Mouse (Mus musculus): Measurements from ENCODE around the gene Chrm5.
"Not testable (repeated sequence)": the region's sequence is repeated elsewhere in the genome, so short reads cannot be mapped to it uniquely, and the experiment has no call there.

Chrm5 gene

DNA sequence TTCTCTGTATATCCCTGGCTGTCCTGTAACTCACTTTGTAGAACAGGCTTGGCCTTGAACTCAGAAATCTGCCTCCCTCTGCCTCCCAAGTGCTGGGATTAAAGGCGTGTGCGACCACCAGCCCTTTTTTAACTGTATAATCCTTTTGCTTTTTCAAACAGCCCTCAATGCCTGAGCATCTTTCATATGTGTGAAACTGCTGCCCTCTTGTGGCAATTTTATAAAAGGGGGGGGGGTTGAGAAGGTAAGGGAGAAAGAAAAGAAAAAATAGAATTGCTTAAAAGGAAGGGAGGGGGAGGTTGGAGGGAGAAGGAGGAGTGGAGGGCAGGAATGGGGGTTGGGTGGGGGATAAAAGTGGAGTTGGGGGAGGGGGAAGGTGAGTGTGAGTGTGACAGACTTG lies 995 bp upstream of the Chrm5 start:
- no peak for DNase-seq (ENCODE audit: low spot score)

DNA sequence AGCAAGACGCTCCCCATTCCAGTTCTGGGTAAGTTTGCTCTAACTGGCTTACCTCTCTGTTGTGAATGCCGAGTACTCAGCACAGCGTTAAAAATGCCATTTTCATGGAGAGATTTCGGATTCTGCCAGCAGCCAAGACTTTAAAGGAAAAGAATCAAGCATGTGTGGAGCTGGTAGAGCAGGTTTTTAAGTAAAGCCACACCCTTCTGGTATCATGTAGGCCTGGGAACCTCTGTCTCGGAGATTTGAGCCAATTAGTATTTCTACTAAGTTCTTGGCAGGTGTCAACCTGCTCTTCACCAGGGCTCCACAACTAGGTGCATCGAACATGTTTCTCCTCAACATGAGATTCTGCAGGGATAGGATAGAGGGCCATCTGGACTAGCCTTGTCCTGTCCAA lies 4.0 kb downstream of the Chrm5 start:
- no peak for DNase-seq (ENCODE audit: low spot score)

DNA sequence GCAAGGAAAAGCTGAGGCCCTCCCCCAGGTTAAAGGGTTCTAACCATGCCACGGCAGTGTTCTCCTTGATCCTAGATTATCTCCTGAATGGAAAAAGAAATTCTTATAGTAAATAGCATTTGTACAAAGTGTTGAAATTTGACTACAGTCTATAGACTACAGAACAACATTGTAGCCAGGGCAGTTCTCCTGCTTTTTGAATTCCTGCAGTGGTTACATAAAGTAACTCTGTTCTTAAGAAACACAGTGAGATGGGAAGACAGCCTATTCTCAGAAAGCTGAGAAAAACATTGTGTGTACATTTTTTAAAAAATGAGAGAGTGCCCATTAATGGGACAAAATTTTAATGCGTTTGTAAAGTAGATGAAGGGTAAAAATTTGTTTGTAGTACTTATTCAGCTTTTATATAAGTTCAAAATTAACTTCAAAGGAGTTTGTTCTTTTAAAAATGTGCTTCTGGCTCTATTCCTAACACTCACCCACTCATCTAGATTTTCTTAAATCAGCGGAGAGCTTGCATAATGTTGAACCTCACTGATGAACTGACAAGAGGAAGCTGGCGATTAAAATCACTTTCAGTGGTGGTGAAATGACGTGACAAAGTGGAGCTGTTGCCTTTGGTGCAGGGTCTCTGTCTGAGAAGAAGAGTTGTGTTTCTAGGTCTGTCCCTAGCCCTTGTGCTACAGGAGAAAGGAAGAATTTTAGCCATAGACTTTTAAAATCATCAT lies 5.4 kb downstream of the Chrm5 start:
- DNase-seq (ENCODE audit: low spot score): no peak

DNA sequence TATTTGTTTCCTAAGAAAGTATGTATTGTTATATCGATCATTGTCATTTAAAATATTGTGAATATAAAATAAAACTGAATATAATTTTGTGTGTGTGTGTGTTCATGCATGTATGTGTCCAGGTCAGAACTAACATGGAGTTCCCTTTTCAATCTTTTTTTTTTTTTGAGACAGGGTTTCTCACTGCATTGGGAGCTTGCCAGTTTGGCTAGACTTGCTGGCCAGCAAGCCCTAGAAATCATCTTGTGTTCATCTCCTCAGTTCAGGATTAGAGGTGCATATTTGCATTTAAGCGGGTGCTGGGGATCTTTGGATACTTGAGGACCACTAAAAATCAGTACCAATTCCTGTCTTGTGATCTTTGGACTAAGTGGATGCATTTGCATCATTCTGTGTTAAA lies 8.5 kb downstream of the Chrm5 start:
- no peak for DNase-seq (ENCODE audit: low spot score)

DNA sequence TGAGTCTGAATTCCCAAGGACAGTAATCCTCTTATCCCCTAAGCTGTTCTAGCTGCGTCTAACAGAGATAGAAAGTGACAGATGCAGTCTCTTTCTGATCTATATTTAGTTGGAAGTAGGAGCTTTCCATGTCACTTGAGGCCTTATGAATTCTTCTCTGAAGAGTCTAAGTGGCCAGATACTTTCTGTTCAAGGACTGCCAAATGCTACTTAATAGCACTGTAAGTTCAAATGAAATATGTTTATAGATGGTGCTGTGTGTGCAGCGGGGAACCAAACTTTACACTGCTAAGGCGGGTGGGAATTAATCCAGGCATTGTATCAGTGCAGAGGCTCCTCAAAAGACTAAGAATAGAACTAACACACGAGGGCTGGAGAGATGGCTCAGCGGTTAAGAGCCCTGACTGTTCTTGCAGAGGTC lies 9.6 kb downstream of the Chrm5 start:
- DNase-seq (ENCODE audit: low spot score): no peak

DNA sequence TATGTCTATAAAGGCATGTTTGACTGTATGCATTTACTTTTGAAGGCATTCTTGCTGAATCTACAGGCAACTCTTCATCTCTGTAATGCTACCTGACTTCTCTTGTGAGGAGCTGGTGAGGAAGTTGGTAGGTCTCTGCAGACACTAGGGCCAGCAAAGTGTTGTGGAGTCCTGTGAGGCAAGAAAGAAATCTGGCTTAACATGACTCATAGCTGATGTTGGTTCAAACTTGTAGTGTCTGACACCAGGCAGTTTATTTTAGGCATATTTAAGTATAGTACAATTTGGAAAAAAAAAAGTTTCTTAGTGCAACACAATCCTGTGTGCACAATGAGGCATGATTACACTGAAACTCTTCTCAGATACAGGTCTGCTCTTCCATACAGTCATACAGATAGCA lies 11.0 kb downstream of the Chrm5 start:
- no peak for DNase-seq (ENCODE audit: low spot score)

DNA sequence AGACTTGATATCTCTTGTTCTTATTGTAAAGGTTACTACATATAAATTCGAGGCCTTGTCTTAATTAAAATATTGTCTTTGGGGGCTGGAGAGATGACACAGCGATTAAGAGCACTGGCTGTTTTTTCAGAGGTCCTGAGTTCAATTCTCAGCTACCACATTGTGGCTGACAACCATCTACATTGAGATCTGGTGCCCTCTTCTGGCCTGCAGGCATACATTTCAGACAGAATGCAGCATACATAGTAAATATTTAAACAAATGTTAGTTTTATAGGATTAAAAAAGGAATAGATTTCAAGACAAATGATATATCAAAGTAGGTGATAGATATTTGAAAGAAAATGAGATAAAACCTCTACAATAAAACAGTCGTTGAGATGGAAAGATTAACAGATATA lies 20.0 kb downstream of the Chrm5 start:
- DNase-seq (ENCODE audit: low spot score): no peak

DNA sequence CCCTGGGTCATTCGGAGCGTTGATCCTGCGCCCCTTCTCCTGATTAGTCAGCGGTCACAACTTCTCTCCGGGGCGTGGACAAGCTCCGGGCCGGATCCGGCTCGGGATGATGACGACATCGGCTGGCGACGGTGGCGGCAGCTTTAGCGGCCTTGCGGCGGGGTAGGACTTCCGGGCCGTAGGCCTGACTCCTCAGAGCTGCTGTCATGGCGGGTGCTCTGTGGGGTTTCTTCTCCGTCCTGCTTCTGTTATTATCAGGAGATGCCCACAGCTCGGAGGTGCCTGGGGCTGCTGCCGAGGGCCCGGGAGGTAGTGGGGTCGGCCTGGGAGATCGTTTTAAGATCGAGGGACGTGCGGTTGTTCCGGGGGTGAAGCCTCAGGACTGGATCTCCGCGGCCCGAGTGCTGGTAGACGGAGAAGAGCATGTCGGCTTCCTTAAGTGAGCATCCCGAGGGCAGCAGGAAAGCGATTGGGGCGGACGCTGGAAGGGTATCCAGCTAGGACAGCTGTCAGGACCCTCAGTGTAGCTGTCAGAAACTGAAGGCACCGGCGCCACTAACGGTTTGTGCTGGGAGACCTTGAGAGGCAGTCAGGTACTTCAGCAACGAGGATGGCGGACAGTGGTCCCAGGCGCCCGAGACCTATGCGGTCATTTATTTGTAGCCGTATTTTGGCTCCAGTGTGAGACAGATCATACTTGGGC lies 25.6 kb downstream of the Chrm5 start, which contains the start of gene Emc7:
Emc7 (plus strand) TSS at position 136 of the 703 bp plus-strand sequence.
- peak; percentile 99 for DNase-seq (ENCODE audit: low spot score)

DNA sequence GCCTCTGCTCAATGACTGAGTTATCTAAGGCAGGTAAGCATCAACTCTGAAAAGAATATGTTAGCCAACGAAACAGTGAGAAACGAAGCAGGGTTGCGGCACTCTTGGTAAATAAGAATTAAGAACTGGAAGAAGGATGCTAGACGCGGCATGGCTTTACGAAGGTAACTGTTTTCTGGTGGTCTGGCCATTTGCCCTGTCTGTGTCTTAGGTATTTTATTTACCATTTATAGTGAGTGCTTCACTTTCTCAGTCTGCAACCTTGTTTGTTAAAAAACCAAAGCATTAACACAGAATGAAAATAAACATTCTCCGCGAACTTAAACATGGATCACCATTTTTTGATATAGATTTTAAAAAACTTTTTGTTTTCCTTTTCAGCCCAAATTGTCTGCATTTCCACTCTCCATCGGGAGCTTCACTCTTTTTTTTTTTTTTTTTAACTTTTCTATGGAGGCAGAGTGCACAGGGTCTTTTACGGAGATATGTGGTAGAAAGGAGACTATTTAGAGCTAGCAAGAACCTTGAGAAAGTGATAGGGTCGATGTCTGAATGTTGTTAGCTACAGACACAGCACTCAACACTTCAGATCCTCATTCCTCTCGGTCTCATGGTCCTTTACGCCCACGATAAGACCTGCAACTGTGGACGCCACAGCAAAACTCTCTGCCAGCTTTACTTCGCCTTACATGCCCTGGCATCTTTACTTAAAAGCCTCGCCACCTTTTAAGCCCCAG lies 26.3 kb downstream of the Chrm5 start:
- no peak for DNase-seq (ENCODE audit: low spot score)

DNA sequence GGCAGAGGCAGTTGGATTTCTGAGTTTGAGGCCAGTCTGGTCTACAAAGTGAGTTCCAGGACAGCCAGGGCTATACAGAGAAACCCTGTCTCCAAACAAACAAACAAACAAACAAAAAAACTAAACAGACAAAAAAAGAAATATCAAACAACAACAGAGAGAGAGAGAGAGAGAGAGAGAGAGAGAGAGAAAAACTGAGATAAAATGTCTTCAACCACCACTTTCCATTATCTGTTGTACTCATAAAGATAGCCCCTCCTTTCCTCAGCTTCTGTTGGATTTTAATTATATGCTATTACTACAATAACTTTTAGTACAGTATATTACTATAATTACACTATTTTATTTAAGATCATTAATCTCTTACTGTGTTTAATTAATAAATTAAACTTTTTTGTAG lies 28.1 kb downstream of the Chrm5 start:
- not testable (repeated sequence) for DNase-seq (ENCODE audit: low spot score)

DNA sequence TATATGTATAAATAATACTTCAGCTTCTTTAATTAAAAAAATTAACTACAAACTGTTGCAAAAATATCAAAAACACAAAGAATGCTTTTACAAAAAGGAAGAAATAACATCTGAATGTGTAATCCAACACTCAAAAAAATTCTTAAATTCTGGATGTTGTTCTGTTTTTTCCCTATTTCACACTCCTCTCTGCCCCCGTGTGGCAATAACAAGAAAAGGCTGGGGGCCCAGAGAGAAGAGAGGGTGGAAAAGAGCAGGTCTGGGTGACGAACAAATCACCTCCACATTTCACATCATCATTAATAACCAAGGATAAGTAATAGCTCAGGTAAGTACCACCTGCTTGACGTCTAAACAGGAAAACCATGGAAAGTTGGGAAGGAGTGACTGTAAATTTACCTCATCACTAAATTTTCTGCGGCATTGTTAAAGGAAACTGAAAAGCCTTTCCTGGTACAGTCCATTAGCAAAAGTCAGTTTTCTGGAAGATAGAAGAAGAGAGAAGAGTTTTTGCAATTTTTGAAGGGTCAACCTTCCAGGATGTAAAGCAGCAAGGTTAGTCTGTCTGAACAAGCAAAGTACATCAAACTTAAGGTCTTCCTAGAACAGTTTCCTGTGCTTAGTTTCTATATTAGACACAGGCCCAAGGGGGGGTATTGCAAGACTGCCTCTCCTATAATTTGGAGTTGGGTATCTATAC lies 30.8 kb downstream of the Chrm5 start:
- DNase-seq (ENCODE audit: low spot score): no peak

DNA sequence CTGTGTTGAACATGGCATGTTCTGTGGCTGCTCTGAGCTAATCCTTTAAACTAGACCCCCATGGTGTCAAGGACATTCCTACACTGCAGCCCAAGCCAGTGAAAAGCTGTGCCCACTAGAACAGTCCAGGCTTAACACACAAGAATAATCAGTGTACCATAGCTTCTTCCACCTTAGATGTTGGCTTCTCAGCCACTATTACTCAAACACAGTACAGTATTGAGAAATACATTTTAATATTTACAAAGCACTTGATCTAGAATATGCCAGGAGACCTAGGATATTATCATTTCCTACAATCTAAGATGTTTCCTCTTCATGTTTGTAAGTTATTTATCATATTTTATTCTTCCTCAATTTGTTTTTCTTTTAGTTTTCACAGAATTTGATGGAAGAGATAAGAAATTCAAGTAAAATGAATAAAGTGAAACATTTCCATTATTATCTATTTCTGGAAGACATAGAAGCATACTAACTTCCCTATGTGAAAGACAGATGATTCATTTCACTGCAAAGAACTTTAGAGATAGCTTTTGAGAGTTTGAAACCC lies 32.0 kb downstream of the Chrm5 start:
- no peak for DNase-seq (ENCODE audit: low spot score)

DNA sequence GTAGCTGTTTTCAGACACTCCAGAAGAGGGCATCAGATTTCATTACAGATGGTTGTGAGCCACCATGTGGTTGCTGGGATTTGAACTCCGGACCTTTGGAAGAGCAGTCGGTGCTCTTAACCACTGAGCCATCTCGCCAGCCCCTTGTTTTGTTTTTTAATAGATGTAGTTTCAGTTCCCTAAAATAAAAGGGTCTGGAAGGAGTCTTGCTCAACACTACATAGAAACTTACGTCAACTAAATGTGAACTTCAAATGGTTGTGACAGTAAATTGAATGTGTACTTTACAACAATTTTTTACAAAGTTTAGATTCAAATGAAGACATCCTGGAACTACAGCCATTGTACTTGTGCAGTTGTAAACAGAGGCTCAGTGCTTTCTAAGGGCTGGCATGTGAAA lies 32.5 kb downstream of the Chrm5 start:
- not testable (repeated sequence) for DNase-seq (ENCODE audit: low spot score)

DNA sequence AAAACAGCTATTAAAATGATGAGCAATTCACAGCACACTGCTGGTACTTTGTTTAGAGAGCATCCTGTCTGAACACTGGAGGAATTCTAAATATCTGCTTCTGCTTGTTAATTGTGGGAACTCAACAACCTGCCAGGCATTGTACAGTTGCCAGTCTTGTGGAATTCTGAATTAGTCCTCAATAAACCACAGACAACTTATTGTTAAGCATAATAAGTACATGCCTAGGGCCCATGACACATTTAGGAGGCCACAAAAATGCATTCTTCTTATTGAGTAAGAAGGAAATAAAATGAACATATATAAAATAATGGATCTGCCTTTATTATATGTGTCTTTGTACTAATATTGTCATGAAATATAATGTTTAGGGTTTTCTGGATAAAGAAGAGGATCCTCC lies 35.1 kb downstream of the Chrm5 start:
- no peak for DNase-seq (ENCODE audit: low spot score)

DNA sequence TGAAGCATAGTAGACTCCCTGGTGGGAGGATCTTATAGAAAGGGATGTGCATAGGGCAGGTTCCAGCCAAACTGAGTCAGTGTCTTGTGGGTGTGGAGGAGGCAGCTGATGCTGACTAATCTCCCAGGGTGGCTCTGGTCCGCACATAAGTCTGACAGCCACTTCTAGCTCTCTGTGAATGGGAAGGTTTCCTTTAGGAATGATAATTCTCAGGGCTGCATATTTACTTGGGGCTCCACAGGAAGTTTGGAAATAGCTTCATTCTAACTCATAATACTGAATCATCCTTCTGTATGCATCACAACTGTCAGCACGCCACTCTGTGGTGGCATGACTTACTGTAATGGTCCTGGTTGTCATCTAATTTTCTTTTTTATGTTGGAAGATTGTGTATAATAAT lies 37.1 kb downstream of the Chrm5 start:
- DNase-seq (ENCODE audit: low spot score): no peak

DNA sequence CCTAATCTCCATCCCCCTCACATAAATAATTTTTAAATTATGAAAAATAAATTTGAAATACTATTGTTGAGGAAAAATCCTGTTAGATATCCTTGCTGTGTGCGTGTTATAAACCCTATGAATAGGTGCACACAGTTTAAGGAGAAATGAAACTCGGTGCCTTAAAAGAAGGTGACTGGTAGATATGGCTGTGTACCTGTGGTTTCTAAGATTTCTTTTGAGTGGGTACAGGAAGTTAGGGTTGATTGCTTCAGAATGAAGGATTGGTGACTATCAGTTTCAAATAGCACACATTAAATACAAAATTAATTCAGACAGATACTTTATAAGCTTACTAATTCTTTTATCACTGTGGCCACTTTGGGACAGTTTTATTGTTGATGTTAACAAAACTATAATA lies 43.0 kb downstream of the Chrm5 start:
- no peak for DNase-seq (ENCODE audit: low spot score)

DNA sequence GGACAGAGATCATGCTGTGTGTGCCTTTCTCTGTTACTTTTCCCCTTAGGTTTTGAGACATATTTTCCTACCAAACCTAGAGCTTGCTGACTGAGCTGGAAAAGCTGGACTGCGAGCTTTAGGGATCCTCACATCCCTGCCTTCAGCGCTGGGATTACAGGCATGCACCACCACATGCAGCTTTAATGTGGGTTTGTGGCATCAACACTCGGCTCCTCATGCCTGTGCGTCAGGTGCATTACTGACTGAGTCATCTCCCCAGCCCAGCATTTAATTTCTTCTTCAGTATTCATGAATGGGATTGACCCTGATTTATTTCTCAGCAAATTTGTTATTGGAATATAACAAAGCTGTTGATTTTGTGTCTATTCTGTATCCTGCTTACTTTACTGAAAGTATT lies 44.3 kb downstream of the Chrm5 start:
- DNase-seq (ENCODE audit: low spot score): no peak

DNA sequence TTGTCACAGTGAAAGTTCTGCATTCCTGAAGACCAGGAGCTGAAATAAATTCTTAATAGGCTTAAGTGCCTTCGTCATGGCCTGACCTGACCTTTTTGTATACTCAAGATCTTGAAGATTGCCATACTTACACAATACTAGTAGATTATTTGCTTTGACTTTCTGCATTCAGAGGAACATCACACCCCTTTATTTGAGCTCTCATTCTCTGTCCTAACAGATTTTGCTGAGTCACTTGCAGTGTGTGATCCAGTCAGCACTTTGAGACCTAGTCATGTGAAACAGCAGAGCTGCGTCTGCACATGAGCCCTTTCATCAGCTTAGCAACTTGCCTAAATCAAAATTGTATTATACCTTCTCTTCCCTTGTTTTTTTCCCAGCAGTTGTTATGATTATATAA lies 47.2 kb downstream of the Chrm5 start:
- DNase-seq (ENCODE audit: low spot score): no peak

DNA sequence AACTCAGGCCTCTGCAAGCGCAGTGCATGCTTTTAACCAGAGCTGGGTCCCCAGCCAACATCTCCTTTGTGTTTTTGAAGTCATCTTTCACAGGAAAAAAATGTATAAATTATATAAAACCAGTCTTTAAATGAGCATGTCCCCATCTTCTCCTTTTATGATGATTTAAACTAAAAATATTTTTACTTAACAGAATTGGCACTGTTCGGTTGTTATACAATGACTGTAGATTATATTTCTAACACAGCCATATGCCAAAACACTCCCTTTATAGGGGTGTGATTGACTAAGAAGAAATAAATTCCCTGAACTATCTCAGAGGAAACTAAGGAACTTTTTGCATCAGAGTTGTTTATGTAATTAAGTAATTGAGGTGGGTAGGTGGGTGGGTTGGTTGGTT lies 48.0 kb downstream of the Chrm5 start:
- no peak for DNase-seq (ENCODE audit: low spot score)

DNA sequence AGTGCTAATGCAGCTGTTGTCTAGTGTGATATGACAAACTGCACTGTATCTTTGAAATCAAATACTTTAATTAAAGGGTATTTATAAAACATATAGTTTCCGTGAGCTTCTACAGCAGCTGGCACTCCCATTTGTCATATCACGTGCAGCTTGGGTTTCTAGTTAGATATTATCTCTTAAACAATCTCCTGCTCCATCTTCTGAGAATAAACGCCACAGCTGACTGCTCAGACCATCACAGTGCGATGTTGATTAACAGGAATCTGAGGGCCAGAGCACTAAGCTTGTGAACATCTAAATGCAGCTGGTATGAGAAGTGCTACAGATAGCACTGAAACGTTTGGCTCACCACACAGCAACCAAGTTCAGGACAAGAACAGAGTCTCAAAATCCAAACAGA lies 50.2 kb downstream of the Chrm5 start:
- no peak for DNase-seq (ENCODE audit: low spot score)

DNA sequence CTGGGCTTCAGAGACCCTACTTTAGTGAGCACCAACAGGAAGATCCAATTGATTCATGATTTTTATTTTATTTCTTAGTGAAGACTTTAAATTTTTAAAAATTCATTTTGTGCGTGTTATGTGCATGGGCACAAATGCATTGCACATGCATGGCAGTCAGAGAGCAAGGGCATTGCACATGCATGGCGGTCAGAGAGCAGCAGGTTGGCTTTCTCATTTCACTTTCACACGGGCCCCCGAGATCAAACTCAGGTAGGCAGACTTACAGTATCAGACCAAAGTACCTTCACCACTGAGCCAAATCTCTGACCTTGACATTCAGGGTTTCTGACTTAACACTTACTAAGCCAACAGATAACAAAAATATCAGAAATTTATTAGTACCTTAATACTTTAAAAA lies 50.9 kb downstream of the Chrm5 start:
- DNase-seq (ENCODE audit: low spot score): no peak

Data from testis, postnatal 10 days (tissue).